Mouse (Mus musculus) ES-Bruce4 (cell line): ENCODE data around the gene Sft2d1. TPM values are rescaled to one million over a fixed set of nuclear protein-coding genes. Genes with fewer than 3 reads are reported as not detected.

Experiments
- H3K27ac ChIP-seq: 2 replicates; pipeline ENCODE4 v1.5.1; 2012; ENCODE audit warnings: low read length, inconsistent platforms; ENCODE audit not compliant: insufficient read depth
- H3K27me3 ChIP-seq: 2 replicates; pipeline ENCODE4 v1.6.1; 2012; ENCODE audit warnings: mild to moderate bottlenecking, low read length, inconsistent platforms; ENCODE audit not compliant: control insufficient read depth, poor library complexity, insufficient read depth, severe bottlenecking
- H3K36me3 ChIP-seq: 2 replicates; pipeline ENCODE4 v1.6.1; 2012; ENCODE audit warnings: inconsistent platforms, mild to moderate bottlenecking, low read length, moderate library complexity; ENCODE audit not compliant: control insufficient read depth, poor library complexity, insufficient read depth, severe bottlenecking
- H3K4me1 ChIP-seq: one replicate; pipeline ENCODE4 v1.8.1; 2011; ENCODE audit warnings: low read length; ENCODE audit not compliant: control insufficient read depth, insufficient read depth
- H3K4me3 ChIP-seq: 2 replicates; pipeline ENCODE4 v1.5.1; 2011; ENCODE audit warnings: low read depth, mild to moderate bottlenecking, low read length
- H3K9ac ChIP-seq: 2 replicates; pipeline ENCODE4 v1.6.1; 2012; ENCODE audit warnings: low read depth, mild to moderate bottlenecking, inconsistent platforms; ENCODE audit not compliant: poor library complexity, severe bottlenecking
- H3K9me3 ChIP-seq: replicated peaks from 2 replicates; pipeline ENCODE4 v1.6.1; 2012; ENCODE audit warnings: mild to moderate bottlenecking, low read length, inconsistent platforms; ENCODE audit not compliant: control insufficient read depth, poor library complexity, insufficient read depth, severe bottlenecking
- CTCF ChIP-seq: IDR thresholded peaks from one replicate; pipeline ENCODE4 v1.8.1; 2011; ENCODE audit warnings: low read depth, low read length
- EP300 ChIP-seq: IDR thresholded peaks from 2 replicates; pipeline ENCODE4 v1.6.1; 2011; ENCODE audit warnings: low read depth, low read length; ENCODE audit not compliant: insufficient read depth
- POLR2A ChIP-seq: IDR thresholded peaks from one replicate; pipeline ENCODE4 v1.8.1; 2011; ENCODE audit warnings: low read length; ENCODE audit not compliant: insufficient read depth
- polyA plus RNA-seq: library from polyadenylated mRNA; stranded (reverse); fragments of >200 nt; gene quantifications from 2 replicates; pipeline ENCODE4 v1.2.4, GENCODE M21; 2011; ENCODE audit warnings: low read depth; ENCODE audit not compliant: missing spikeins, insufficient read depth, insufficient read length

Sft2d1 gene
- polyA plus RNA-seq, 1 experiment: 33.8 TPM

GRCm38 (mm10) chr17:8286987-8287386 lies 23.9 kb upstream of the Sft2d1 start:
- Histone ChIP-seq H3K27me3 (no peaks in the 10 kb centered on the region), H3K9me3 (no peaks in the 10 kb centered on the region), H3K9ac (no peak overlapping the region), H3K36me3 (no peaks in the 10 kb centered on the region), H3K4me3 (no peak overlapping the region), H3K27ac (no peak overlapping the region), H3K4me1 (no peaks in the 10 kb centered on the region)
- TF ChIP-seq EP300 (no peak), CTCF (no peak), POLR2A (no peak)

DNA sequence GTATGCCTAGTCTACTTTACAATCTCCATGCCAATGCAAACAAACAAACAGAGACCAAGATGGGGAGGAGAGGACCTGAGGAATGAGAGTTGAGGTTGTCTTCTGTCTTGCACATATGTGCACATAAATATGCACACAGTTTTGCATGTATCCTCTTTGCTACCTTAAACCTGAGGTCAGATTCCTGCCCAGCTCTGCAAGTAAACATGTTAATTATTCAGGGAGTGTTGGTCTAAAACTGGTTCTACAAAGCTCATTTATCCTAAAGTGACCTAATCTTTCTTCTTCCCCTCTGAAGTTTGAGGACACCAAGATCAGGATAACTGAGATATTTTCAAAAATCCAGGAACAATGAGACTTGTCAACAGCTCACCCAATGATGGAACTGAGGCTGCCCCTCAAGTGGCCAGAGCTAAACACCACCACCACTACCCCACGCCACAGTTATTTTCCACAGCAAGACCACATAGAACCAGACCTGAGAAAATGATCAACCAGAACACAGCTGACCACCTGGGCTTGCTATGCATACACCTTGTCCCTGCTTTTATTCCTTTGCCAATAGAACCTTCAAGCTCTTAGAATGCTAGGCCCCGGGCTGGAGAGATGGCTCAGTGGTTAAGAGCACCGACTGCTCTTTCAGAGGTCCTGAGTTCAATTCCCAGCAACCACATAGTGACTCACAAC lies 20.8 kb upstream of the Sft2d1 start:
- H3K9ac ChIP-seq: no peak overlapping the region
- H3K27me3 ChIP-seq: no peaks in the 10 kb centered on the region
- H3K4me1 ChIP-seq: no peaks in the 10 kb centered on the region
- H3K36me3 ChIP-seq: no peaks in the 10 kb centered on the region
- no peak overlapping the region for H3K4me3 ChIP-seq
- no peaks in the 10 kb centered on the region for H3K9me3 ChIP-seq
- H3K27ac ChIP-seq: no peak overlapping the region
- TF ChIP-seq EP300 (no peak), POLR2A (no peak), CTCF (no peak)

DNA sequence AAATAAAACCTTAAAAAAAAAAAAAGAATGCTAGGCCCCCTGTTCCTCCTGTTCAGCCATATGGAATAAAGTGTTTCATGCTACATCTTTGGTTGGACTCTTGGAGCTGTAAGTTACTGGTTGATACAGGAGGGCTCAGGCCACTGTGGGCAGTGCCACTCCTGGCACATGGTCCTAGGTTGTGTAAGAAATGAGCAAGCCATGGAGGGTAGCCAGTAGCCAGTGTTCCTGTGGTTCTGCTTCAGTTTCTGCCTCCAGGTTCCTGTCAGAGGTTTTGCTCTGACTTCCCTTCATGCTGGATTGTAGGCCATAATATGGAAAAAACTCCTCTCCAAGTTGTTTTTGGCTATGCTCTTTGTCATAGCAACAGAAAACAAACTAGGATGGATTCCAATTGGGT lies 20.2 kb upstream of the Sft2d1 start:
- H3K9me3 ChIP-seq: no peaks in the 10 kb centered on the region
- H3K27me3 ChIP-seq: no peaks in the 10 kb centered on the region
- H3K4me1 ChIP-seq: no peaks in the 10 kb centered on the region
- no peaks in the 10 kb centered on the region for H3K36me3 ChIP-seq
- H3K9ac ChIP-seq: no peak overlapping the region
- no peak overlapping the region for H3K4me3 ChIP-seq
- H3K27ac ChIP-seq: no peak overlapping the region
- TF ChIP-seq EP300 (no peak), POLR2A (no peak), CTCF (no peak)

GRCm38 (mm10) chr17:8295825-8296224 lies 15.1 kb upstream of the Sft2d1 start:
- no peaks in the 10 kb centered on the region for H3K27me3 ChIP-seq
- no peak for TF ChIP-seq CTCF
- TF ChIP-seq EP300: no peak
- no peak for TF ChIP-seq POLR2A

DNA sequence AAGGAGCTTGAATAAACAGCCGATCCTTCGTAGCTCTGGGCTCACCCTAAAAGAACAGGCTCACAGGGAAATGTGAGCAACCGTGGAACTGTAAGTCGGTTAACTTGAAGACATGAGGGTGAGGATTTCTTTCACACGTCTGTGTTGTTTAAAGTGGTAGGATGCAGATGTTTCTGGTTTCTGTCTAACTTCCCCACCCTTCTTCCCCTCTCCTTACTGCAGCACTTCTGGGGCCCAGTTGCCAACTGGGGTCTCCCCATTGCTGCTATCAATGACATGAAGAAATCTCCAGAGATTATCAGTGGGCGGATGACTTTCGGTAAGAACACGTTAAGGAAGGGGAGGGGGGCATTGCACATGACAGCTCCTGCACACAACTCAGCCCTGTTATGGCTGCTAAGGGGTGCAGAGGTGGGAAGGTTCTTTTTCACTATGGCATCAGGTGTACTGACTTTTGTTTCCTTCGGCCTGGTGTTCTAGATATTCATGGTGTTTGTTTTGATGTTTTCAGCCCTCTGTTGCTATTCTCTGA lies 14.5 kb upstream of the Sft2d1 start:
- H3K27ac ChIP-seq: no peak overlapping the region
- no peak overlapping the region for H3K4me3 ChIP-seq

More at GRCm38 (mm10) chr17:8295825-8296224, 15.1 kb upstream of the Sft2d1 start:
- H3K4me3 ChIP-seq: no peak overlapping the region
- no peaks in the 10 kb centered on the region for H3K9me3 ChIP-seq
- no peak overlapping the region for H3K27ac ChIP-seq
- no peaks in the 10 kb centered on the region for H3K4me1 ChIP-seq
- H3K36me3 ChIP-seq: no peaks in the 10 kb centered on the region
- H3K9ac ChIP-seq: no peak overlapping the region

GRCm38 (mm10) chr17:8297746-8298145 lies 13.2 kb upstream of the Sft2d1 start:
- no peaks in the 10 kb centered on the region for H3K9me3 ChIP-seq
- no peaks in the 10 kb centered on the region for H3K27me3 ChIP-seq
- no peak overlapping the region for H3K27ac ChIP-seq
- H3K9ac ChIP-seq: no peak overlapping the region
- TF ChIP-seq POLR2A (no peak), CTCF (no peak), EP300 (no peak)
- H3K36me3 ChIP-seq: no peaks in the 10 kb centered on the region
- H3K4me3 ChIP-seq: no peak overlapping the region
- H3K4me1 ChIP-seq: no peaks in the 10 kb centered on the region

More for the DNA sequence above, 14.5 kb upstream of the Sft2d1 start:
- no peak for TF ChIP-seq POLR2A
- TF ChIP-seq EP300: no peak
- H3K4me1 ChIP-seq: no peaks in the 10 kb centered on the region
- H3K9me3 ChIP-seq: no peaks in the 10 kb centered on the region
- no peak overlapping the region for H3K9ac ChIP-seq
- H3K36me3 ChIP-seq: no peaks in the 10 kb centered on the region
- H3K27me3 ChIP-seq: no peaks in the 10 kb centered on the region
